Comparison of ENCODE assay signal across 8 mouse cellular contexts in the genomic region with DNA sequence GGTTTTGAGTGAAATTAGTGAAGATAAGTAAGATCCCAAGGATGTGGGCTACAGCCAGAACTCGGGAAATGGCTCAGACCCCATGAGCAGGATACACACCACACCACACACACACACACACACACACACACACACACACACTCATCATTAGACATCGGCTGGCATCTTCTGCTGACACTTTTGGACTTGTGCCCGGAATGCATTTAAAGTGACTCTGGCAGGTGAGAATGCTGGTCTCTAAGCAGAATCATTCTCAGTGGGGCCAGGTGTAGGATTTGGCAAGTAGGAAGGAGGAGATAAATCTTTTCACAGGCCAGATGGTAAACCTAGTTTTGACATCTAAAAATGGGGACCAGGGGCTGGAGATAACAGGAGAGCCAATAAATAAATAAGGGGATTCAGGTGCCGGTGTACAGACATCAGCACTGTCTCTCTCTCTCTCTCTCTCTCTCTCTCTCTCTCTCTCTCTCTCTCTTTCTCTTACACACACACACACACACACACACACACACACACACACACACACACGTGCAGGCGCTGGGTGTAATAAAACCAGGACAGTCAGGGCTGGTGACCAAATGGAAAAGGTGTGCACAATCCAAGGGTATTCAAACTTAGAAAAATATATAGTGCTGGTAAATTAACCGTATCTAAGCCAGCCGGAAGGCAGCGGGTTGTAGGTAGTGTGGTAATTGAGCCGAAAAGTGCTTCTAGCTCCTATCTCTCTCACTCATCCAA. TPM values are rescaled to one million over a fixed set of nuclear protein-coding genes. Genes with fewer than 3 reads are reported as not detected.
A peak's percentile ranks its signal among the peaks of the same experiment; 100 is the strongest.
DNase-seq lines count a peak whose midpoint lies in the region; ATAC-seq and TF ChIP-seq lines count a peak whose summit lies in the region.

No protein-coding gene starts in this region.

- ATAC-seq in cerebellum, adult (ENCODE audit: insufficient number of reproducible peaks, low FRiP score, low TSS enrichment): no peak
- no peak for ATAC-seq in stomach, embryonic 14.5 days (ENCODE audit: insufficient number of reproducible peaks, insufficient read depth, low FRiP score, low read depth)
- ATAC-seq in stomach, postnatal 0 days (ENCODE audit: low FRiP score, low TSS enrichment): no peak
- no peak for ATAC-seq in limb, embryonic 12.5 days (ENCODE audit: insufficient number of reproducible peaks, insufficient read depth, low FRiP score, low TSS enrichment, low read depth)

- intact Hi-C loops in gastrocnemius, adult 2 months (cut with DNase I): no loop called here

- WGBS in stomach, embryonic 14.5 days: 38% methylated on average over 10 of the region's 10 CpGs
- 43% methylated on average over 10 of the region's 10 CpGs for WGBS in stomach, postnatal 0 days
- WGBS in limb, embryonic 12.5 days: 50% methylated on average over 10 of the region's 10 CpGs

- no peaks in the 10 kb centered on the region for H3K4me1 ChIP-seq in stomach, embryonic 14.5 days (ENCODE audit: control insufficient read depth, insufficient read depth, low read length)
- no peaks in the 10 kb centered on the region for H3K4me1 ChIP-seq in stomach, postnatal 0 days (replicated peaks; ENCODE audit: control insufficient read depth, insufficient read depth)
- peaks cover 32% of the 10 kb centered on the region for H3K4me1 ChIP-seq in limb, embryonic 12.5 days (replicated peaks)

- H3K36me3 ChIP-seq in stomach, embryonic 14.5 days (ENCODE audit: control insufficient read depth, insufficient read depth, low read length): no peaks in the 10 kb centered on the region
- H3K36me3 ChIP-seq in stomach, postnatal 0 days (ENCODE audit: control insufficient read depth, insufficient read depth, low read length): no peaks in the 10 kb centered on the region
- H3K36me3 ChIP-seq in limb, embryonic 12.5 days: no peaks in the 10 kb centered on the region

- peak; percentile 76 for DNase-seq in cerebellum, adult 11 months
- no peak for DNase-seq in stomach, postnatal 0 days (ENCODE audit: low spot score)
- no peak for DNase-seq in gastrocnemius, adult 2 months
- no peak for DNase-seq in kidney, adult 9 months
- no peak for DNase-seq in kidney, postnatal 36 days

- no peak for TF ChIP-seq EP300 in stomach, postnatal 0 days (optimal IDR thresholded peaks at IDR 0.05)

- peaks cover 16% of the 10 kb centered on the region for H3K27me3 ChIP-seq in stomach, embryonic 14.5 days (ENCODE audit: control insufficient read depth, insufficient read depth, low read length)
- H3K27me3 ChIP-seq in stomach, postnatal 0 days (ENCODE audit: control insufficient read depth, insufficient read depth, low read length): no peaks in the 10 kb centered on the region
- H3K27me3 ChIP-seq in limb, embryonic 12.5 days: peaks cover 88% of the 10 kb centered on the region

- H3K4me2 ChIP-seq in stomach, embryonic 14.5 days (replicated peaks; ENCODE audit: low read depth, low read length): peak overlapping the region; percentile 49
- no peak overlapping the region; the same call in 1 of the 2 replicates for H3K4me2 ChIP-seq in stomach, postnatal 0 days (replicated peaks; ENCODE audit: low read depth)
- H3K4me2 ChIP-seq in limb, embryonic 12.5 days: peak overlapping the region; percentile 65

- peak overlapping the region; percentile 28; the same call in 1 of the 2 replicates for H3K4me3 ChIP-seq in stomach, embryonic 14.5 days (ENCODE audit: low read depth, low read length)
- no peak overlapping the region for H3K4me3 ChIP-seq in stomach, postnatal 0 days (ENCODE audit: low read depth, low read length)
- peak overlapping the region; percentile 39; the same call in 1 of the 2 replicates for H3K4me3 ChIP-seq in limb, embryonic 12.5 days (replicated peaks)
- no peak overlapping the region for H3K4me3 ChIP-seq in gastrocnemius, adult 2 months

- no peak overlapping the region for H3K27ac ChIP-seq in stomach, embryonic 14.5 days (ENCODE audit: low read length)
- no peak overlapping the region for H3K27ac ChIP-seq in stomach, postnatal 0 days (replicated peaks)
- H3K27ac ChIP-seq in limb, embryonic 12.5 days: no peak overlapping the region
- no peak overlapping the region for H3K27ac ChIP-seq in gastrocnemius, adult 2 months

- no peak overlapping the region for H3K9ac ChIP-seq in stomach, embryonic 14.5 days (replicated peaks; ENCODE audit: low read depth, low read length)
- no peak overlapping the region for H3K9ac ChIP-seq in stomach, postnatal 0 days (ENCODE audit: low read length)
- H3K9ac ChIP-seq in limb, embryonic 12.5 days (replicated peaks): no peak overlapping the region

- TF ChIP-seq CTCF in stomach, postnatal 0 days (IDR thresholded peaks at IDR 0.05; ENCODE audit: low read depth): no peak
- TF ChIP-seq CTCF in gastrocnemius, adult 2 months (IDR thresholded peaks at IDR 0.05): no peak

- no peaks in the 10 kb centered on the region for H3K9me3 ChIP-seq in stomach, embryonic 14.5 days (ENCODE audit: control insufficient read depth, low read depth, low read length)
- H3K9me3 ChIP-seq in stomach, postnatal 0 days (ENCODE audit: control insufficient read depth, low read length): no peaks in the 10 kb centered on the region
- no peaks in the 10 kb centered on the region for H3K9me3 ChIP-seq in limb, embryonic 12.5 days

RNA-seq across cellular contexts. Expression of a gene that starts 7.6 kb away (rescaled TPM):
- 0.65 and 0.90 TPM in 2 replicates for polyA plus RNA-seq in stomach, embryonic 14.5 days (2014; fragmentation: Nextera tagmentation; extraction: Ambion mirVana)
- polyA plus RNA-seq in stomach, postnatal 0 days (2015; fragmentation: Nextera tagmentation; extraction: Ambion mirVana): 0.27 and 0.31 TPM in 2 replicates
- polyA plus RNA-seq in limb, embryonic 12.5 days (2016; fragmentation: Nextera tagmentation; extraction: Ambion mirVana): 0.45 and 0.51 TPM in 2 replicates
- not detected for total RNA-seq in gastrocnemius, adult 2 months (2021)

RNA-seq across cellular contexts. Expression of a gene that starts 9.1 kb away (rescaled TPM):
- polyA plus RNA-seq in stomach, embryonic 14.5 days (2014; fragmentation: Nextera tagmentation; extraction: Ambion mirVana): 0.59 and 0.74 TPM in 2 replicates
- polyA plus RNA-seq in stomach, postnatal 0 days (2015; fragmentation: Nextera tagmentation; extraction: Ambion mirVana): 0.29 and 0.61 TPM in 2 replicates
- not detected in 2 replicates for polyA plus RNA-seq in limb, embryonic 12.5 days (2016; fragmentation: Nextera tagmentation; extraction: Ambion mirVana)
- total RNA-seq in gastrocnemius, adult 2 months (2021): not detected

RNA-seq across cellular contexts. Expression of a gene that starts 26.5 kb away (rescaled TPM):
- polyA plus RNA-seq in stomach, embryonic 14.5 days (2014; fragmentation: Nextera tagmentation; extraction: Ambion mirVana): not detected in 2 replicates
- polyA plus RNA-seq in stomach, postnatal 0 days (2015; fragmentation: Nextera tagmentation; extraction: Ambion mirVana): not detected in 2 replicates
- not detected in 2 replicates for polyA plus RNA-seq in limb, embryonic 12.5 days (2016; fragmentation: Nextera tagmentation; extraction: Ambion mirVana)
- total RNA-seq in gastrocnemius, adult 2 months (2021): not detected

RNA-seq across cellular contexts. Expression of a gene that starts 31.9 kb away (rescaled TPM):
- polyA plus RNA-seq in stomach, embryonic 14.5 days (2014; fragmentation: Nextera tagmentation; extraction: Ambion mirVana): 7.8 and 11.6 TPM in 2 replicates
- 15.4 and 16.8 TPM in 2 replicates for polyA plus RNA-seq in stomach, postnatal 0 days (2015; fragmentation: Nextera tagmentation; extraction: Ambion mirVana)
- polyA plus RNA-seq in limb, embryonic 12.5 days (2016; fragmentation: Nextera tagmentation; extraction: Ambion mirVana): 3.8 and 4.1 TPM in 2 replicates
- total RNA-seq in gastrocnemius, adult 2 months (2021): 10 to 100 TPM; 15.3 to 25.3 TPM

RNA-seq across cellular contexts. Expression of a gene that starts 56.0 kb away (rescaled TPM):
- polyA plus RNA-seq in stomach, embryonic 14.5 days (2014; fragmentation: Nextera tagmentation; extraction: Ambion mirVana): 1.00 and 1.1 TPM in 2 replicates
- polyA plus RNA-seq in stomach, postnatal 0 days (2015; fragmentation: Nextera tagmentation; extraction: Ambion mirVana): 1.8 and 3.1 TPM in 2 replicates
- polyA plus RNA-seq in limb, embryonic 12.5 days (2016; fragmentation: Nextera tagmentation; extraction: Ambion mirVana): 0.05 and 0.08 TPM in 2 replicates
- total RNA-seq in gastrocnemius, adult 2 months (2021): not detected

Comparison
In these comparisons a context has a peak if more than half of its experiments do, and no peak if none do; other contexts are left out.
1. H3K4me3 ChIP-seq: peak in stomach, embryonic 14.5 days (single experiment) and limb, embryonic 12.5 days (single experiment); none in stomach, postnatal 0 days (single experiment) and gastrocnemius, adult 2 months (single experiment).